Mouse (Mus musculus) CD4-positive helper T cell, adult 2 months (primary cell): ENCODE data around the gene Uhrf1.

ENCODE experiments used
- DNase-seq: peaks from one replicate; pipeline ENCODE4 v3.0.0-alpha.2; 2012; ENCODE audit warnings: low read depth, missing footprints, low spot score

The Uhrf1 gene

GRCm38 (mm10) chr17:56300186-56300585 lies 2.9 kb upstream of the Uhrf1 start, which contains the start of gene Arrdc5:
Gene Arrdc5 (minus strand): TSS chr17:56300286.
- DNase-seq = no peak

GRCm38 (mm10) chr17:56302363-56302996 lies 641 bp upstream of the Uhrf1 start:
- no peak for DNase-seq

GRCm38 (mm10) chr17:56303847-56304586 lies 896 bp downstream of the Uhrf1 start:
- peak; percentile 96 for DNase-seq

- DNase-seq = no peak
Measured at GRCm38 (mm10) chr17:56304718-56305117, 1.6 kb downstream of the Uhrf1 start.

- DNase-seq = no peak
Measured at GRCm38 (mm10) chr17:56305156-56305555, 2.0 kb downstream of the Uhrf1 start.

GRCm38 (mm10) chr17:56305826-56306225 lies 2.7 kb downstream of the Uhrf1 start:
- DNase-seq = no peak

- no peak for DNase-seq
Measured at GRCm38 (mm10) chr17:56308088-56308487, 5.0 kb downstream of the Uhrf1 start.

GRCm38 (mm10) chr17:56309191-56309945 lies 6.2 kb downstream of the Uhrf1 start:
- DNase-seq = no peak

GRCm38 (mm10) chr17:56324419-56324818 lies 21.3 kb downstream of the Uhrf1 start:
- no peak for DNase-seq

GRCm38 (mm10) chr17:56325450-56326152 lies 22.5 kb downstream of the Uhrf1 start, which contains the start of gene Kdm4b:
Gene Kdm4b (plus strand): TSS chr17:56326062.
- DNase-seq = peak; percentile 100

- no peak for DNase-seq
Measured at GRCm38 (mm10) chr17:56326153-56327147, 23.3 kb downstream of the Uhrf1 start.

- no peak for DNase-seq
Measured at GRCm38 (mm10) chr17:56329267-56329666, 26.1 kb downstream of the Uhrf1 start.

- DNase-seq = peak; percentile 45
Measured at GRCm38 (mm10) chr17:56330345-56330744, 27.2 kb downstream of the Uhrf1 start.

GRCm38 (mm10) chr17:56331256-56331655 lies 28.1 kb downstream of the Uhrf1 start:
- DNase-seq = no peak

- DNase-seq = no peak
Measured at GRCm38 (mm10) chr17:56332987-56333386, 29.9 kb downstream of the Uhrf1 start.

GRCm38 (mm10) chr17:56337190-56337589 lies 34.1 kb downstream of the Uhrf1 start:
- peak; percentile 56 for DNase-seq

- no peak for DNase-seq
Measured at GRCm38 (mm10) chr17:56337791-56338190, 34.7 kb downstream of the Uhrf1 start.

- peak; percentile 33 for DNase-seq
Measured at GRCm38 (mm10) chr17:56338909-56339308, 35.8 kb downstream of the Uhrf1 start.

- no peak for DNase-seq
Measured at GRCm38 (mm10) chr17:56340717-56341116, 37.6 kb downstream of the Uhrf1 start.

- DNase-seq = no peak
Measured at GRCm38 (mm10) chr17:56343466-56343865, 40.3 kb downstream of the Uhrf1 start.
